Mouse (Mus musculus): ENCODE measurements at regions not wholly inside any gene's neighbourhood (a gene's known extent, or its start where the extent isn't known, plus 50 kb on each side); places are given as distances from the start of the nearest gene placed in this dataset.
A peak's percentile ranks its signal among the peaks of the same experiment; 100 is the strongest.

- Histone ChIP-seq H3K79me2 (ENCODE audit: control insufficient read depth, insufficient read depth, low read length, poor library complexity) (no peaks in the 10 kb centered on the region), H3K27ac (ENCODE audit: control insufficient read depth, low read depth, low read length) (no peak overlapping the region), H3K4me1 (ENCODE audit: control insufficient read depth in 1 of 2, insufficient read depth in 2 of 2, low read length in 2 of 2) (no peaks in the 10 kb centered on the region), H3K4me3 (ENCODE audit: control insufficient read depth in 1 of 2, insufficient read depth in 1 of 2, low read depth in 2 of 2, low read length in 2 of 2) (no peak overlapping the region), H3K9ac (ENCODE audit: control insufficient read depth, low read depth, low read length, poor library complexity, severe bottlenecking) (no peak overlapping the region), H3K27me3 (ENCODE audit: control insufficient read depth in 1 of 2, insufficient read depth in 2 of 2, low read length in 2 of 2) (no peaks in the 10 kb centered on the region), H3K36me3 (ENCODE audit: control insufficient read depth in 1 of 2, insufficient read depth in 2 of 2, low read length in 2 of 2) (no peaks in the 10 kb centered on the region), H3K9me3 (replicated peaks; ENCODE audit: insufficient read depth, low read length) (no peaks in the 10 kb centered on the region)
- DNase-seq (ENCODE audit: low read depth, low spot score), result no peak
- TF ChIP-seq GABPA (IDR thresholded peaks at IDR 0.05; ENCODE audit: low read depth, low read length) (no peak), GATA1 (IDR thresholded peaks at IDR 0.05; ENCODE audit: low read depth, low read length) (no peak), E2F4 (IDR thresholded peaks at IDR 0.05; ENCODE audit: borderline replicate concordance, low read depth, low read length) (no peak), ZKSCAN1 (IDR thresholded peaks at IDR 0.05; ENCODE audit: low read depth, low read length) (no peak), MAX (IDR thresholded peaks at IDR 0.05; ENCODE audit: low read length) (no peak), CHD1 (IDR thresholded peaks at IDR 0.05; ENCODE audit: low read depth, low read length) (no peak), ELF1 (IDR thresholded peaks at IDR 0.05; ENCODE audit: low read depth, low read length) (no peak), CHD2 (IDR thresholded peaks at IDR 0.05; ENCODE audit: low read length) (no peak), CTCF (IDR thresholded peaks at IDR 0.05 in 2 of 3, conservative IDR thresholded peaks at IDR 0.05 in 1 of 3; ENCODE audit: control insufficient read depth in 1 of 3, insufficient read depth in 1 of 3, low read depth in 2 of 3, low read length in 3 of 3, poor library complexity in 1 of 3, severe bottlenecking in 1 of 3) (no peak), ETS1 (IDR thresholded peaks at IDR 0.05; ENCODE audit: low read depth, low read length) (no peak), RCOR1 (IDR thresholded peaks at IDR 0.05; ENCODE audit: low read depth, low read length) (no peak), MEF2A (IDR thresholded peaks at IDR 0.05; ENCODE audit: extremely low read depth, insufficient replicate concordance, low read depth, low read length, poor library complexity, severe bottlenecking) (no peak), USF1 (IDR thresholded peaks at IDR 0.05; ENCODE audit: low read depth, low read length) (no peak)
These were observed 111.0 kb downstream of the Slc38a4 start for GRCm38 (mm10) chr15:96944741-96945140.

- Histone ChIP-seq H3K36me3 (ENCODE audit: control insufficient read depth in 1 of 2, insufficient read depth in 2 of 2, low read length in 2 of 2) (no peaks in the 10 kb centered on the region), H3K4me3 (ENCODE audit: control insufficient read depth in 1 of 2, insufficient read depth in 1 of 2, low read depth in 2 of 2, low read length in 2 of 2) (no peak overlapping the region), H3K9ac (ENCODE audit: control insufficient read depth, low read depth, low read length, poor library complexity, severe bottlenecking) (no peak overlapping the region), H3K9me3 (replicated peaks; ENCODE audit: insufficient read depth, low read length) (no peaks in the 10 kb centered on the region), H3K27ac (ENCODE audit: control insufficient read depth, low read depth, low read length) (no peak overlapping the region), H3K79me2 (ENCODE audit: control insufficient read depth, insufficient read depth, low read length, poor library complexity) (no peaks in the 10 kb centered on the region), H3K4me1 (ENCODE audit: control insufficient read depth in 1 of 2, insufficient read depth in 2 of 2, low read length in 2 of 2) (no peaks in the 10 kb centered on the region), H3K27me3 (ENCODE audit: control insufficient read depth in 1 of 2, insufficient read depth in 2 of 2, low read length in 2 of 2) (no peaks in the 10 kb centered on the region)
- peak; percentile 50 for DNase-seq (ENCODE audit: low read depth, low spot score)
- TF ChIP-seq POLR2AphosphoS2 (IDR thresholded peaks at IDR 0.05; ENCODE audit: low read length) (no peak), CTCF (IDR thresholded peaks at IDR 0.05 in 2 of 3, conservative IDR thresholded peaks at IDR 0.05 in 1 of 3; ENCODE audit: control insufficient read depth in 1 of 3, insufficient read depth in 1 of 3, low read depth in 2 of 3, low read length in 3 of 3, poor library complexity in 1 of 3, severe bottlenecking in 1 of 3) (peak in 2 of 3 experiments; percentile 37 to 50; a peak in 3 of 6 replicates), JUND (IDR thresholded peaks at IDR 0.05; ENCODE audit: low read depth, low read length) (no peak), RAD21 (IDR thresholded peaks at IDR 0.05; ENCODE audit: low read depth, low read length) (peak; percentile 25), SIN3A (IDR thresholded peaks at IDR 0.05; ENCODE audit: low read length) (no peak), NELFE (IDR thresholded peaks at IDR 0.05; ENCODE audit: low read depth, low read length) (no peak), CHD1 (IDR thresholded peaks at IDR 0.05; ENCODE audit: low read depth, low read length) (no peak), USF1 (IDR thresholded peaks at IDR 0.05; ENCODE audit: low read depth, low read length) (no peak), MAX (IDR thresholded peaks at IDR 0.05; ENCODE audit: low read length) (0 out of 2 replicates have a peak, but pooled peaks have one; percentile 2), BHLHE40 (IDR thresholded peaks at IDR 0.05; ENCODE audit: borderline replicate concordance, low read depth, low read length) (no peak), SMC3 (IDR thresholded peaks at IDR 0.05; ENCODE audit: low read depth, low read length) (peak; percentile 53), ZC3H11A (IDR thresholded peaks at IDR 0.05; ENCODE audit: low read depth, low read length) (peak; percentile 15; the same call in 1 of the 2 replicates), MEF2A (IDR thresholded peaks at IDR 0.05; ENCODE audit: extremely low read depth, insufficient replicate concordance, low read depth, low read length, poor library complexity, severe bottlenecking) (no peak)
These were observed 113.1 kb downstream of the Slc38a4 start for GRCm38 (mm10) chr15:96942651-96943050.

All from MEL (cell line).